Mouse (Mus musculus) embryo, embryonic 9.5 days (tissue): ENCODE data around the gene Gm49355.
"Not testable (repeated sequence)": the region's sequence is repeated elsewhere in the genome, so short reads cannot be mapped to it uniquely, and the experiment has no call there.

Experiments used
- DNase-seq: peaks from one replicate; pipeline ENCODE4 v3.0.0-alpha.2; 2017; ENCODE audit errors: extremely low spot score

Gm49355 gene

GRCm38 (mm10) chr14:12283641-12284040, at the start of gene Gm49355:
Gene Gm49355 (plus strand): TSS chr14:12283976.
- no peak for DNase-seq

DNA sequence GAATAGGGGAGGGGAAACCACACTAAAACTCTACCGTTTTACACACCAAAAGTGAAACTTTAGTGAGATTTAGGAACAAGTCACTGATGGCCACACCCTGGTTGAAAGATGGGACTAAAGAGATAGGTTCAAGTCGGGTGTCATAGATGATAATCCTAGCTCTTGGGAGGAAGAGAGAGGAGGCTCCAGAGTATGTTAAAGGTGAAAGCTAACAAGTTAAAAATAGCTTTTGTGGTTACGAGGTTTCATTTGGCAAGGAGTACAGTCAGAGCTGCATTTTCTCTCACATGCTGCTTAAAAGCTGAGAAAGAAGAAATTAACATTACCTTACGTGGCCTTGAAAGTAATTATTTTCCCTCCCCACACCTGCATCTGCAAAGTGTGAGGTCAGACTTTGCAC, 40.0 kb upstream of the Gm49355 start:
- no peak for DNase-seq

DNA sequence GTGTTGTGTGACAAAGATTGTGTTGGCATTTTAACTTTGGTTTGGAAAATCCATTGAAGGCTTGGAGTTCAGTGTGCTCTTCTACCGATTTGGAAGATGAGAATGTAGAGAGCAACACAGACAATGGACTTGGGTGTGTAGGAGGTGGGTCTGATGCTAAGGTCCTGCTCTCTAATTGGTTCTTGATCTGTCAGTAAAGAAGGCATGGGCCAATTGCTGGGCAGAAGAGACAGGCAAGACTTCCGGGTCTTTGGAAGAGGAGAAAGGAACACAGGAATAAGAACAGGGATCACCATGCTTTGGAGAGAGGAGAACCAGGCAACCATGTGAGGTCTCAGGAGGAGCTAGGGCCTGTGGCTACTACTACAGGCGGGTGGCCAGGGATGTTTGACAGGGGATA, 7.7 kb upstream of the Gm49355 start:
- no peak for DNase-seq

DNA sequence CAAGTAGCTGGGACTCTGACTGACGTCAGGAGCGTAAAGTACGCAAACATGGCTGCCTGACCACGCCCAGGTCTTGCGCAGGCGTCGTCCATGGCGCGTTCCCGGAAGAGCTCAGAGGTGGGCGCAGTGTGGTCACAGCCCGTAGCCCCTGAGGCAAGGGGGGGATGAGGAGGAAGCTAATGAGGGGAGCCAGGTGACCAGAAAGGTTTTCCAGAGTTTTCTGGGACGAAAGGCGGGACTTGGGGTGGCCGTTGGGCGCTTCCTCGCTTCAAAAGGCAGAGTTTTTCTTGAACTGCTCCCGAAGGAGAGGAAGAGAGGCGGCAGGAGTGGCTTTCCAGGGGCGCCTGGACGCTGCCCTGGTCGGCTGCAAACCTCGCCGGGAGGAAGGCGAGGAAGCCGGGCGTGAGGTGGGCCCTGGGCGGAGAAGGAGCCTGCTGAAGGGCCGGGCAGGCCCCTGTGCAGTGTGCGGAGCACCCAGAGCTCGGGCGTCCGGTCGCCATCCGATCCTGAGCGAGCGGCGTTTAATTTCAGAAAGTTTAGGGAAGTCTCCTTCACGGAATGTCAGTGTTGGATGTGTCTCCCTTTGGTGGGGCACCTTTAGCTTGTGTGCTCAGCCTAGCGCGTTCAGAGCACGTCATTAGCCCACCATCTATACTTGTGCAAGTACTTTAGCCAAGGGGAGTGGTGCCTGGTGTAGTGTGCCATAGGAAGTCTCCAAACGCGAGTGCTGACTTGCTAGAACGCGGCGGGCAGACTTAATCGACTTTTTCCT, 551 bp downstream of the Gm49355 start, which contains the start of gene 3830406C13Rik:
Gene 3830406C13Rik (plus strand): TSS at position 33 of the 772 bp plus-strand sequence.
- DNase-seq = peak; percentile 87

GRCm38 (mm10) chr14:12289747-12290146, 6.0 kb downstream of the Gm49355 start:
- not testable (repeated sequence) for DNase-seq

- DNase-seq = no peak
Measured at GRCm38 (mm10) chr14:12296391-12296790, 12.6 kb downstream of the Gm49355 start.

- DNase-seq = no peak
Measured at GRCm38 (mm10) chr14:12299171-12299570, 15.4 kb downstream of the Gm49355 start.

GRCm38 (mm10) chr14:12299654-12300053, 15.9 kb downstream of the Gm49355 start:
- DNase-seq = no peak

DNA sequence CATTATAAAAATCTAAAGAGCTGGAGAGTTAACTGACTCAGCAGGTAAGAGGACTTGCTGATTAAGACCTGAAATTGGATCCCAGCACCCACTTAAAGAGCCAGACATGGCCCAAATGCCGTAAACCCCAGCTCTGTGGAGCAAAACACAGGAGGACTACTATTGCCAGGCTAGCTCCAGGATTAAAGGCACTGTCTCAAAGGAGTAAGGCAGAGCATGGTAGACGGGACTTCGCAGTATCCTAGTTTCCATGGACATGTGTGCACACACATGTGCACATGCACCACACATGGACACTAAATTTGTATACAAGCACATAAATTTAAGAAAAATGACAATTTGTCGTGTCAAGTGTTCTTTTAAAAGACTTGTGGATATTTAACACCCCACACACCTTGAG, 16.5 kb downstream of the Gm49355 start:
- no peak for DNase-seq

- DNase-seq = no peak
Measured at GRCm38 (mm10) chr14:12300677-12301076, 16.9 kb downstream of the Gm49355 start.

DNA sequence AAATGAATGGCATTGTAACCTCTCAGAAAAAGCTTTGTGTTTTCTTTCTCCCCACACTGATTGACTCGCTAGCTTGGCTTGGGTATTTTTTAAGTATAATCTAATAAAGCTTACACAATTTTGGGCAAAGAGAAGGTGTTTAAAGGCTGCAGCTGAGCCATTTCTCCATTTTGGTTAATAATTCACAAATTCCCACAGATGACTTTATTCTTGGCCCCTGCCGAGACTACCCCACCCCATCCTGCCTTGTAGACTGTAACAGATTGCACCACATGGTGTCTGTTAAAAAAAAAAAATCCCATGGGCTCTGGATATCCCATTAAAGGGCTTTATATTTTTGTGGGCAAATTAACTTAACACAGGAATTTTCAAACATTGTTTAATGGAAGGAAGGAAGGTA, 19.3 kb downstream of the Gm49355 start:
- no peak for DNase-seq

DNA sequence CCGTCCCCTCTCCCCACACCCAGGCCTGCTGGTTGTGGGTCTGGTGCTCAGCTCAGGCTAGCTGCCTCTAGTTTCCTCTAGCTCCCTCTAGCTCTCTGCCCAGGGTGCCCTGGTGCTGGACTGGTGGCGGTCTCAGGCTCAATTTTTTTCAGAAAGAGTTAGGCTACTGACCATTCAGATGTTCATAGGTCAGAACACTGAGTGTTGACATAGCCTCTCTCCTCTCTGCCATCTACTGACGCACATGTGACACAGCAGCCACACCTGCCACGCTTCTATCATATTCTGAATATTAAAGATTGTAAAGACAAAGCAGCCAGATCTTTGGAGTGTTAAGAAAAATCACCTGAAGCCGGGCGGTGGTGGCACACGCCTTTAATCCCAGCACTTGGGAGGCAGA, 49.8 kb downstream of the Gm49355 start:
- no peak for DNase-seq

DNA sequence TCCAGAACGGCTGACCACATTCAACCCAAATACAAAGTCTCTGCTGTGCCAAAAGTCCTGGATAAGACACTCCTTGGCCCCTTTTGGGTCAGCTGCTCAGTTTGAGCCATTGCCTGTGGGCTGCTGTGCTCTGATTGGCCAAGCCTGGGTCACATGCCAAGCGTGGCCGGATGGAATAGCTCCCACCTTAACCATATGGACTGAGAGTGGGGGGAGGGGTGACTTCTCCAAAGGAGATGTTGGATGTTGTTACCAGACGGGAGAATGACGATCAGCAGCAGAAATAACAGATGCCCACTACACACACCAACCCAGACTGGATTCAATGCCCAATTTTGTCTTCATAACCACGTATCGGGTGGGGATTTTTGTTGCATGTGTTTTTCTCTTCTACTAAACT, 51.1 kb downstream of the Gm49355 start:
- no peak for DNase-seq

DNA sequence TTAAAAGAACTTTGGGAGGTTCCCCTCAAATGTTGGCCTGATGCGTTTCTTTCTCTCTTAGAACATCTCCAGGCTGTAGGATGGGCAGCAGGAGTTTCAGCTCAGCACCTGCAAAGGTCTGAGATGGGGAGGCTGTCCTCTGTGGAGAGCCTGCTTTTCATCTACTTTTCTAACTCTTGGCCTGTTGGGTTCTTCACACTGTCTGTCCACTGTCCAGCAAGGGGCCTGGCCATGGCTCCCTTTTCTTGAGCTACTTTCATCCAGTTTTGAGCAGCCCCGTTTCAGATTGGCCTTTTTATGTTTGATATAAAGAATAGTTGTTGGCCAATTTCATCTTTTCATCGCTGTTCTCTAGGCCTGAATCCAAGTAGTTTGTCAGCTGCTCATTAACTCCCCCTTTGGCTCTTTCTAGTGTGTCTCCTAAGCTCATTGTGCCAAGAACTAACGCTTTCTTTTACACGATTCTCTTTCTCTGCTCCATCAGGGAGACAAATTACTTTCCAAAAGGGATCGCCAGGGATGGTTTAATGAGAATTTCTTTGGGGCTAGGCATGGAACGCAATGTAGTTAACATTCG, 53.7 kb downstream of the Gm49355 start:
- no peak for DNase-seq

- peak; percentile 39 for DNase-seq
Measured at GRCm38 (mm10) chr14:12337998-12338809, 54.4 kb downstream of the Gm49355 start.

DNA sequence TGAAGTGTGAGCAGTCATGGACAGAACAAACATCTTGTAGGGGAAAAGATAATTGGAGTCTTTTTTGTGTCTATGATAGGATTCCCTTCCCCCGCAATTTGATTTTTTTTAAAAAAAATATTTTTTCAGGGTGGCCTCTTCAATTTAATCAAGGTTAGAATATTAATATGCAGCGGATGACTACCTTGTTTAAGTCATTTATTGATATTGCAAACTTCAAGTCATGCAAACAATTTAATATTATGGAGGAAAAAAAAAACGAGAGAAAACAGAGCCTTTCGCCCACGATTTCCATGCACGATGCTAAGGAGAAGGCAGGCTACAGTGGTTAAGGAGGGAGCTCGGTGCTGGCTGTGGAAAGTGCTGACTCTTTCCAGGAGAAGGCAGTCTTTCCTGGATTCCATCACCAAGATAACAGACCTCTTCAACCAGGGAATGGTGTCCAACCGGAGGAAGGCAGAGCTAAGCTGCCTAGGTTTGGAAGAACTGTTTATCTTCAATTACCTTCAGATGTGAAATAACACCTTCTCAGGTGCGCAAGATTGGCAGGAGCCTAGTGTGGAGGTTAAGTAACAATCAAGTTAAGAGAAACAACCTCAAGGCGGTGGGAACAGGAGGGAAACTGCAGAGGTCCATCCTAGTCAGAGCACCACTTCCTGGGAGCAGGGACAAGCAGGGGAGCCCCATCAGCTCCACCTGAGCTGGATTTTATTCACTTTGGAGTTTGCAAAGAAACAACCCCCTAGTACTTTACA, 55.2 kb downstream of the Gm49355 start:
- no peak for DNase-seq

GRCm38 (mm10) chr14:12340238-12341074, 56.7 kb downstream of the Gm49355 start:
- no peak for DNase-seq

GRCm38 (mm10) chr14:12341075-12341788, 57.5 kb downstream of the Gm49355 start:
- peak; percentile 68 for DNase-seq

- DNase-seq = no peak
Measured at GRCm38 (mm10) chr14:12341789-12342457, 58.1 kb downstream of the Gm49355 start.
